Mouse (Mus musculus): Measurements from ENCODE around the gene Cd109.
A peak's percentile ranks its signal among the peaks of the same experiment; 100 is the strongest.

Gene Cd109

GRCm38 (mm10) chr9:78615401-78616021 lies at the start of gene Cd109:
TSS of gene Cd109 (plus strand) at chr9:78615546.
- no peak for DNase-seq (ENCODE audit: low spot score)

- DNase-seq (ENCODE audit: low spot score): no peak
Measured at GRCm38 (mm10) chr9:78569934-78570333, 45.4 kb upstream of the Cd109 start.

- DNase-seq (ENCODE audit: low spot score): no peak
Measured at GRCm38 (mm10) chr9:78576466-78576865, 38.9 kb upstream of the Cd109 start.

GRCm38 (mm10) chr9:78578824-78579223 lies 36.5 kb upstream of the Cd109 start:
- DNase-seq (ENCODE audit: low spot score): no peak

- DNase-seq (ENCODE audit: low spot score): no peak
Measured at GRCm38 (mm10) chr9:78579644-78580396, 35.5 kb upstream of the Cd109 start.

- DNase-seq (ENCODE audit: low spot score): peak; percentile 6
Measured at GRCm38 (mm10) chr9:78587218-78587883, 28.0 kb upstream of the Cd109 start.

- DNase-seq (ENCODE audit: low spot score): peak; percentile 89
Measured at GRCm38 (mm10) chr9:78587914-78588313, 27.4 kb upstream of the Cd109 start, which contains the start of gene Slc17a5. TSS of gene Slc17a5 (minus strand) at chr9:78588041.

- no peak for DNase-seq (ENCODE audit: low spot score)
Measured at GRCm38 (mm10) chr9:78588411-78589033, 26.8 kb upstream of the Cd109 start.

- no peak for DNase-seq (ENCODE audit: low spot score)
Measured at GRCm38 (mm10) chr9:78590471-78590870, 24.9 kb upstream of the Cd109 start.

GRCm38 (mm10) chr9:78595257-78595656 lies 20.1 kb upstream of the Cd109 start:
- no peak for DNase-seq (ENCODE audit: low spot score)

GRCm38 (mm10) chr9:78595769-78596555 lies 19.4 kb upstream of the Cd109 start:
- DNase-seq (ENCODE audit: low spot score): no peak

- DNase-seq (ENCODE audit: low spot score): no peak
Measured at GRCm38 (mm10) chr9:78596834-78597233, 18.5 kb upstream of the Cd109 start.

- no peak for DNase-seq (ENCODE audit: low spot score)
Measured at GRCm38 (mm10) chr9:78599927-78600326, 15.4 kb upstream of the Cd109 start.

- no peak for DNase-seq (ENCODE audit: low spot score)
Measured at GRCm38 (mm10) chr9:78601046-78601730, 14.2 kb upstream of the Cd109 start.

GRCm38 (mm10) chr9:78614201-78614600 lies 1.1 kb upstream of the Cd109 start:
- DNase-seq (ENCODE audit: low spot score): no peak

- no peak for DNase-seq (ENCODE audit: low spot score)
Measured at GRCm38 (mm10) chr9:78619285-78619684, 3.9 kb downstream of the Cd109 start.

GRCm38 (mm10) chr9:78623301-78623747 lies 8.0 kb downstream of the Cd109 start:
- no peak for DNase-seq (ENCODE audit: low spot score)

- no peak for DNase-seq (ENCODE audit: low spot score)
Measured at GRCm38 (mm10) chr9:78629991-78630390, 14.6 kb downstream of the Cd109 start.

GRCm38 (mm10) chr9:78631755-78632434 lies 16.5 kb downstream of the Cd109 start:
- DNase-seq (ENCODE audit: low spot score): no peak

- DNase-seq (ENCODE audit: low spot score): no peak
Measured at GRCm38 (mm10) chr9:78633976-78634375, 18.6 kb downstream of the Cd109 start.
